Mouse (Mus musculus): ENCODE measurements at regions not wholly inside any gene's neighbourhood (a gene's known extent, or its start where the extent isn't known, plus 50 kb on each side); places are given as distances from the start of the nearest gene placed in this dataset.

GRCm38 (mm10) chr3:34593279-34593678, 56.9 kb upstream of the Sox2 start:
- H3K9me3 ChIP-seq (replicated peaks), result no peaks in the 10 kb centered on the region
- no peak overlapping the region for H3K4me3 ChIP-seq (replicated peaks)
- no peaks in the 10 kb centered on the region for H3K4me1 ChIP-seq (replicated peaks)
- 50% methylated on average over 4 of the region's 4 CpGs for WGBS (ENCODE audit: insufficient replicate concordance)
- DNase-seq (no peak), ATAC-seq (ENCODE audit: low read depth) (no peak)
- H3K9ac ChIP-seq, result no peak overlapping the region
- H3K36me3 ChIP-seq, result no peaks in the 10 kb centered on the region
- H3K27me3 ChIP-seq, result no peaks in the 10 kb centered on the region
- H3K4me2 ChIP-seq, result no peak overlapping the region
- no peak overlapping the region for H3K27ac ChIP-seq

GRCm38 (mm10) chr3:34577896-34578530, 72.2 kb upstream of the Sox2 start:
- no peaks in the 10 kb centered on the region for H3K9me3 ChIP-seq (replicated peaks)
- H3K36me3 ChIP-seq, result no peaks in the 10 kb centered on the region
- H3K4me3 ChIP-seq (replicated peaks), result no peak overlapping the region
- DNase-seq (no peak), ATAC-seq (ENCODE audit: low read depth) (no peak)
- H3K27ac ChIP-seq, result no peak overlapping the region
- no peaks in the 10 kb centered on the region for H3K27me3 ChIP-seq
- H3K9ac ChIP-seq, result no peak overlapping the region
- H3K4me2 ChIP-seq, result no peak overlapping the region
- WGBS (ENCODE audit: insufficient replicate concordance), result 50% methylated on average over 8 of the region's 8 CpGs
- H3K4me1 ChIP-seq (replicated peaks), result no peaks in the 10 kb centered on the region

GRCm38 (mm10) chr3:34577115-34577514, 73.1 kb upstream of the Sox2 start:
- DNase-seq (no peak), ATAC-seq (ENCODE audit: low read depth) (no peak)
- Histone ChIP-seq H3K9me3 (replicated peaks) (no peaks in the 10 kb centered on the region), H3K27ac (no peak overlapping the region), H3K27me3 (no peaks in the 10 kb centered on the region), H3K4me2 (no peak overlapping the region), H3K36me3 (no peaks in the 10 kb centered on the region), H3K9ac (no peak overlapping the region), H3K4me3 (replicated peaks) (no peak overlapping the region), H3K4me1 (replicated peaks) (no peaks in the 10 kb centered on the region)
- 60% methylated on average over 6 of the region's 6 CpGs for WGBS (ENCODE audit: insufficient replicate concordance)

GRCm38 (mm10) chr3:34576159-34576558, 74.0 kb upstream of the Sox2 start:
- Histone ChIP-seq H3K27me3 (no peaks in the 10 kb centered on the region), H3K4me3 (replicated peaks) (no peak overlapping the region), H3K27ac (no peak overlapping the region), H3K4me2 (no peak overlapping the region), H3K9me3 (replicated peaks) (no peaks in the 10 kb centered on the region), H3K9ac (no peak overlapping the region), H3K36me3 (no peaks in the 10 kb centered on the region), H3K4me1 (replicated peaks) (no peaks in the 10 kb centered on the region)
- DNase-seq (no peak), ATAC-seq (ENCODE audit: low read depth) (no peak)
- 31% methylated on average over 11 of the region's 11 CpGs for WGBS (ENCODE audit: insufficient replicate concordance)

- no peak for ATAC-seq (ENCODE audit: low read depth)
Measured at GRCm38 (mm10) chr3:34574711-34575350, 75.4 kb upstream of the Sox2 start.

GRCm38 (mm10) chr3:34573312-34573711, 76.9 kb upstream of the Sox2 start:
- no peak overlapping the region for H3K4me3 ChIP-seq (replicated peaks)

More at GRCm38 (mm10) chr3:34574711-34575350, 75.4 kb upstream of the Sox2 start:
- Histone ChIP-seq H3K4me3 (replicated peaks) (no peak overlapping the region), H3K9me3 (replicated peaks) (no peaks in the 10 kb centered on the region), H3K27ac (no peak overlapping the region), H3K9ac (no peak overlapping the region), H3K36me3 (no peaks in the 10 kb centered on the region), H3K4me2 (no peak overlapping the region), H3K4me1 (replicated peaks) (no peaks in the 10 kb centered on the region), H3K27me3 (no peaks in the 10 kb centered on the region)
- 60% methylated on average over 9 of the region's 9 CpGs for WGBS (ENCODE audit: insufficient replicate concordance)
- no peak for DNase-seq

GRCm38 (mm10) chr3:34572081-34572480, 78.1 kb upstream of the Sox2 start:
- DNase-seq (no peak), ATAC-seq (ENCODE audit: low read depth) (no peak)
- Histone ChIP-seq H3K27me3 (no peaks in the 10 kb centered on the region), H3K4me2 (no peak overlapping the region), H3K36me3 (no peaks in the 10 kb centered on the region), H3K4me3 (replicated peaks) (no peak overlapping the region), H3K9ac (no peak overlapping the region), H3K4me1 (replicated peaks) (no peaks in the 10 kb centered on the region), H3K9me3 (replicated peaks) (no peaks in the 10 kb centered on the region), H3K27ac (no peak overlapping the region)
- 62% methylated on average over 6 of the region's 6 CpGs for WGBS (ENCODE audit: insufficient replicate concordance)

More at GRCm38 (mm10) chr3:34573312-34573711, 76.9 kb upstream of the Sox2 start:
- no peak for DNase-seq
- Histone ChIP-seq H3K36me3 (no peaks in the 10 kb centered on the region), H3K4me2 (no peak overlapping the region), H3K27ac (no peak overlapping the region), H3K27me3 (no peaks in the 10 kb centered on the region), H3K4me1 (replicated peaks) (no peaks in the 10 kb centered on the region), H3K9me3 (replicated peaks) (no peaks in the 10 kb centered on the region), H3K9ac (no peak overlapping the region)
- ATAC-seq (ENCODE audit: low read depth), result no peak
- 64% methylated on average over 7 of the region's 7 CpGs for WGBS (ENCODE audit: insufficient replicate concordance)

GRCm38 (mm10) chr3:34571630-34572029, 78.6 kb upstream of the Sox2 start:
- 67% methylated on average over 9 of the region's 9 CpGs for WGBS (ENCODE audit: insufficient replicate concordance)
- Histone ChIP-seq H3K4me3 (replicated peaks) (no peak overlapping the region), H3K9me3 (replicated peaks) (no peaks in the 10 kb centered on the region), H3K9ac (no peak overlapping the region), H3K36me3 (no peaks in the 10 kb centered on the region), H3K4me1 (replicated peaks) (no peaks in the 10 kb centered on the region), H3K27ac (no peak overlapping the region), H3K27me3 (no peaks in the 10 kb centered on the region), H3K4me2 (no peak overlapping the region)
- no peak for ATAC-seq (ENCODE audit: low read depth)
- DNase-seq, result no peak

- H3K4me2 ChIP-seq, result no peak overlapping the region
- no peak overlapping the region for H3K27ac ChIP-seq
- no peaks in the 10 kb centered on the region for H3K36me3 ChIP-seq
- H3K9me3 ChIP-seq (replicated peaks), result no peaks in the 10 kb centered on the region
- DNase-seq, result no peak
- no peaks in the 10 kb centered on the region for H3K4me1 ChIP-seq (replicated peaks)
- 75% methylated on average over 10 of the region's 10 CpGs for WGBS (ENCODE audit: insufficient replicate concordance)
- H3K9ac ChIP-seq, result no peak overlapping the region
- H3K4me3 ChIP-seq (replicated peaks), result no peak overlapping the region
- H3K27me3 ChIP-seq, result no peaks in the 10 kb centered on the region
- no peak for ATAC-seq (ENCODE audit: low read depth)
Measured at GRCm38 (mm10) chr3:34569998-34570397, 80.2 kb upstream of the Sox2 start.

GRCm38 (mm10) chr3:34568086-34568650, 82.0 kb upstream of the Sox2 start:
- H3K27me3 ChIP-seq, result no peaks in the 10 kb centered on the region
- no peaks in the 10 kb centered on the region for H3K36me3 ChIP-seq
- H3K9ac ChIP-seq, result no peak overlapping the region
- H3K27ac ChIP-seq, result no peak overlapping the region
- DNase-seq (no peak), ATAC-seq (ENCODE audit: low read depth) (no peak)
- no peak overlapping the region for H3K4me3 ChIP-seq (replicated peaks)
- 56% methylated on average over 6 of the region's 6 CpGs for WGBS (ENCODE audit: insufficient replicate concordance)
- H3K4me2 ChIP-seq, result no peak overlapping the region
- H3K4me1 ChIP-seq (replicated peaks), result no peaks in the 10 kb centered on the region
- H3K9me3 ChIP-seq (replicated peaks), result no peaks in the 10 kb centered on the region

GRCm38 (mm10) chr3:34565386-34565785, 84.8 kb upstream of the Sox2 start:
- WGBS (ENCODE audit: insufficient replicate concordance), result 29% methylated on average over 4 of the region's 4 CpGs
- DNase-seq, result no peak

GRCm38 (mm10) chr3:34562893-34563292, 87.3 kb upstream of the Sox2 start:
- DNase-seq, result no peak

More at GRCm38 (mm10) chr3:34565386-34565785, 84.8 kb upstream of the Sox2 start:
- H3K27ac ChIP-seq, result no peak overlapping the region
- no peaks in the 10 kb centered on the region for H3K4me1 ChIP-seq (replicated peaks)
- ATAC-seq (ENCODE audit: low read depth), result no peak
- no peak overlapping the region for H3K4me2 ChIP-seq
- no peaks in the 10 kb centered on the region for H3K9me3 ChIP-seq (replicated peaks)
- no peak overlapping the region for H3K4me3 ChIP-seq (replicated peaks)
- no peaks in the 10 kb centered on the region for H3K36me3 ChIP-seq
- H3K9ac ChIP-seq, result no peak overlapping the region
- H3K27me3 ChIP-seq, result no peaks in the 10 kb centered on the region

More at GRCm38 (mm10) chr3:34562893-34563292, 87.3 kb upstream of the Sox2 start:
- no peak overlapping the region for H3K4me3 ChIP-seq (replicated peaks)
- H3K36me3 ChIP-seq, result no peaks in the 10 kb centered on the region
- H3K27me3 ChIP-seq, result no peaks in the 10 kb centered on the region
- no peak overlapping the region for H3K27ac ChIP-seq
- no peaks in the 10 kb centered on the region for H3K9me3 ChIP-seq (replicated peaks)
- H3K9ac ChIP-seq, result no peak overlapping the region
- H3K4me2 ChIP-seq, result no peak overlapping the region
- WGBS (ENCODE audit: insufficient replicate concordance), result 53% methylated on average over 8 of the region's 8 CpGs
- no peak for ATAC-seq (ENCODE audit: low read depth)
- H3K4me1 ChIP-seq (replicated peaks), result no peaks in the 10 kb centered on the region
